Mouse (Mus musculus) spleen, adult 18-20 months (tissue): ENCODE measurements around the gene Cenpc1.

ENCODE experiments used
- DNase-seq, 2 experiments: peaks; one replicate each; pipeline ENCODE4 v3.0.0; 2022; ENCODE audit warnings: mixed read lengths in 2 of 2

Cenpc1 gene

GRCm38 (mm10) chr5:85994551-85994950 lies 70.8 kb downstream of the Cenpc1 start:
- DNase-seq, result no peak

- DNase-seq, result no peak
These were observed 72.3 kb downstream of the Cenpc1 start for GRCm38 (mm10) chr5:85992805-85993721.

- no peak for DNase-seq
These were observed 73.3 kb downstream of the Cenpc1 start for GRCm38 (mm10) chr5:85992055-85992454.

DNA sequence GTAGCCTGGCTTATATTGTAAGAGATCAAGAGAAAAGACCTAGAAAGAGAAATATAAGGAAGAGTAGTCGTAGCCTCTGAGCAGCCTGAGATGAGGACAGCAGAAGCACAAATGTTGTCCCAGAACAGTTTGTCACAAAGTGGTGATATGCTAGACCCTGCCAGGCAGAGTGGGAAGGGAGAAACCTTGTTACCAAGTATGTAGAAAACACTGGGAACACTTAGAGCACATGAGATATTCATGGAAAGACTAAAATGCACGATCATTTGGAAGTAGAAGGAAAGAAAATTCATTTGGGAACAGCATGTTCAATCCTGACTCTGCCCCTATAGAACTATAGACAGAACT lies 77.9 kb downstream of the Cenpc1 start:
- DNase-seq, result no peak

- no peak for DNase-seq
These were observed 78.5 kb downstream of the Cenpc1 start for GRCm38 (mm10) chr5:85986734-85987515.

GRCm38 (mm10) chr5:85977646-85978426 lies 87.5 kb downstream of the Cenpc1 start:
- no peak for DNase-seq

- DNase-seq, result no peak
These were observed 102.6 kb downstream of the Cenpc1 start for GRCm38 (mm10) chr5:85962791-85963190.
